Comparison of ENCODE assay signal across 8 mouse cellular contexts in genomic region chr17:30026617-30027016, GRCm38 (mm10). TPM values are rescaled to one million over a fixed set of nuclear protein-coding genes. Genes with fewer than 3 reads are reported as not detected.
DNase-seq lines count a peak whose midpoint lies in the region; ATAC-seq and TF ChIP-seq lines count a peak whose summit lies in the region.

No protein-coding gene starts in this region.

- peaks cover 71% of the 10 kb centered on the region for H3K4me1 ChIP-seq in heart, embryonic 15.5 days (replicated peaks)

- no peaks in the 10 kb centered on the region for H3K27me3 ChIP-seq in heart, embryonic 15.5 days

- no peaks in the 10 kb centered on the region for H3K36me3 ChIP-seq in heart, embryonic 15.5 days

- no peak for ATAC-seq in heart, embryonic 15.5 days (replicated peaks; ENCODE audit: insufficient number of reproducible peaks, insufficient read depth, low FRiP score, low read depth)
- ATAC-seq in activated CD4-positive, CD25-positive, alpha-beta regulatory T cell, adult 4 months, result no peak

- H3K9me3 ChIP-seq in heart, embryonic 15.5 days (replicated peaks), result no peaks in the 10 kb centered on the region

- H3K27ac ChIP-seq in layer of hippocampus, adult 2 months, result peak overlapping the region; percentile 55; the same call in 1 of the 2 replicates
- peak overlapping the region; percentile 68 for H3K27ac ChIP-seq in heart, embryonic 15.5 days

- DNase-seq in layer of hippocampus, adult 2 months (ENCODE audit: low spot score in 2 of 2), result no peak
- no peak for DNase-seq in layer of hippocampus, adult 9-10 months (ENCODE audit: low spot score)
- DNase-seq in cerebellum, adult 9-10 months, result peak; percentile 66
- peak; percentile 64 for DNase-seq in lung, postnatal 36 days
- no peak for DNase-seq in ovary, postnatal 14 days (ENCODE audit: low spot score)
- no peak for DNase-seq in urinary bladder, adult 18-20 months (ENCODE audit: low spot score in 2 of 2)

- 19% methylated on average over 6 of the region's 6 CpGs for WGBS in heart, embryonic 15.5 days

- no peak overlapping the region for H3K9ac ChIP-seq in heart, embryonic 15.5 days

- TF ChIP-seq CTCF in layer of hippocampus, adult 2 months (conservative IDR thresholded peaks at IDR 0.05), result no peak

- no peak overlapping the region for H3K4me3 ChIP-seq in layer of hippocampus, adult 2 months
- no peak overlapping the region for H3K4me3 ChIP-seq in heart, embryonic 15.5 days

- no peak overlapping the region; the same call in 1 of the 2 replicates for H3K4me2 ChIP-seq in heart, embryonic 15.5 days

RNA-seq across cellular contexts. Expression of gene Zfand3, which starts 22.1 kb away (rescaled TPM):
- 100 to 1,000 TPM; 112 to 118 TPM for total RNA-seq in layer of hippocampus, adult 2 months (2021)
- 49.3 and 53.9 TPM in 2 replicates for polyA plus RNA-seq in heart, embryonic 15.5 days (2015; fragmentation: Nextera tagmentation; extraction: Ambion mirVana)
- polyA plus RNA-seq in activated CD4-positive, CD25-positive, alpha-beta regulatory T cell, adult 4 months (2017; shearing (Covaris generic)), result 10 to 100 TPM; 17.1 to 26.8 TPM

RNA-seq across cellular contexts. Expression of gene Mdga1, which starts 56.7 kb away (rescaled TPM):
- 10 to 100 TPM; 70.1 to 73.8 TPM for total RNA-seq in layer of hippocampus, adult 2 months (2021)
- 4.2 and 7.4 TPM in 2 replicates for polyA plus RNA-seq in heart, embryonic 15.5 days (2015; fragmentation: Nextera tagmentation; extraction: Ambion mirVana)
- polyA plus RNA-seq in activated CD4-positive, CD25-positive, alpha-beta regulatory T cell, adult 4 months (2017; shearing (Covaris generic)), result not detected

Comparison
In these comparisons a context has a peak if more than half of its experiments do, and no peak if none do; other contexts are left out.
1. DNase-seq: peak in cerebellum, adult 9-10 months (single experiment) and lung, postnatal 36 days (single experiment); none in layer of hippocampus, adult 2 months (0 of 2), layer of hippocampus, adult 9-10 months (single experiment), ovary, postnatal 14 days (single experiment) and urinary bladder, adult 18-20 months (0 of 2).